Mouse (Mus musculus): ENCODE measurements around the gene Wwox.

GRCm38 (mm10) chr8:115110423-115110822 is 671.0 kb downstream of the Wwox start:
- TF ChIP-seq EP300 (IDR thresholded peaks at IDR 0.05; ENCODE audit: low read length) (no peak), HCFC1 (IDR thresholded peaks at IDR 0.05; ENCODE audit: low read depth, low read length) (no peak), POLR2A (IDR thresholded peaks at IDR 0.05; ENCODE audit: low read depth, low read length) (no peak)
